Mouse (Mus musculus) bone marrow, adult 2 months (tissue): ENCODE results near the gene Iqcn.

Experiments
- CTCF ChIP-seq: fragments of 200-500 bp; IDR thresholded peaks from 2 replicates; pipeline ENCODE4 v1.5.1; 2011; ENCODE audit warnings: low read length, control low read depth; ENCODE audit not compliant: control insufficient read depth, insufficient read depth
- POLR2A ChIP-seq: fragments of 200-500 bp; IDR thresholded peaks from 2 replicates; pipeline ENCODE4 v1.6.1; 2011; ENCODE audit warnings: low read depth, mild to moderate bottlenecking, control low read depth, low read length, borderline replicate concordance; ENCODE audit not compliant: control insufficient read depth

- TF ChIP-seq CTCF (no peak), POLR2A (peak; percentile 84)
These were observed 57.6 kb downstream of the Iqcn start, which contains the start of gene Mpv17l2 for GRCm38 (mm10) chr8:70760775-70761406.
